Mouse (Mus musculus): ENCODE measurements around the gene Echs1. TPM values are rescaled to one million over a fixed set of nuclear protein-coding genes. Genes with fewer than 3 reads are reported as not detected.

The Echs1 gene
- polyA plus RNA-seq, 1 experiment = 5.5 TPM

DNA sequence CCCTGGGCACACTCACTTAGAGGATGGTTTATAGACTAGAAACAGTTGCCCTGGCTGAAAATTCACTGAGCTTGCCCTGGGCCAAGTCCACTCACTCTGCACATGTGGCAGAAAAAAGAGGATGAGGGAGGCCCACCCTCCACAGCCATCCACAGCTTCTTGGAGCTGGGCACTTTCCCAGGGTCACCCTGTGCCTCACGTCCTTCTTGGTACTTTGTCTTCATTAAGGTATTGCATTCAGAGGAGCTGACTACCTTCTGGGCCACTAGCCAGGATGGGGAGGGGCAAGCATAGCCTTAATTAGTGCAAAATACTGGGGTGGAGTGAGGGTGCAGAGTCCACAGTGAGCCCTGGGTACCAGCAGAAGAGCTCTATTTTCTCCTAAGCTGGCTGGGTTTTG, 20.7 kb downstream of the Echs1 start:
- no peak for TF ChIP-seq GATA1 (IDR thresholded peaks at IDR 0.05; ENCODE audit: borderline replicate concordance, low read length)
- TF ChIP-seq FLI1 (IDR thresholded peaks at IDR 0.05; ENCODE audit: low read length) = no peak
- Histone ChIP-seq H3K36me3 (replicated peaks; ENCODE audit: low read length) (peaks cover 7% of the 10 kb centered on the region), H3K4me1 (peaks cover 41% of the 10 kb centered on the region), H3K9me3 (peaks cover 7% of the 10 kb centered on the region), H3K4me3 (replicated peaks) (no peak overlapping the region), H3K27me3 (replicated peaks) (peaks cover 25% of the 10 kb centered on the region)

DNA sequence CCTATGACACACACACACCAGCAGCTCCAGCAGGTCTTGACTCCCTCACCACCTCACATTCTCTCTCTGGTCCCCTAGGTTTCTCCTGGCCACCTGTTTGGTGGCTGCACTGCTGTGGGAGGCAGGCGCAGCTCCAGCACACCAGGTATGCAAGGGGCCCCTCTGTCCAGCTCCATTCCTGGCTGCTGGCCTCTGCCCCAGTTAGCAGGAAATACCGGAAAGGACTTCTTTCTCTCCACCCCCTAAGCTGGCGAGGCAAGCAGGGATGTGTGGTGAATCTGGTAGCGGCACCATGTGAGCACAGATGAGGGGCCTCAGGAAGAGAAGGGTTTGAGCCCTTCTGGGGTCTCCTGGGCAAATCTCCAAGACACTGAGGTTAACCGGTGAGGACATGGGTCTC, 21.3 kb downstream of the Echs1 start:
- TF ChIP-seq GATA1 (IDR thresholded peaks at IDR 0.05; ENCODE audit: borderline replicate concordance, low read length) (no peak), FLI1 (IDR thresholded peaks at IDR 0.05; ENCODE audit: low read length) (no peak; the same call in 1 of the 2 replicates)
- Histone ChIP-seq H3K4me3 (replicated peaks) (no peak overlapping the region), H3K36me3 (replicated peaks; ENCODE audit: low read length) (peaks cover 7% of the 10 kb centered on the region), H3K27me3 (replicated peaks) (peaks cover 27% of the 10 kb centered on the region), H3K4me1 (peaks cover 41% of the 10 kb centered on the region), H3K9me3 (peaks cover 7% of the 10 kb centered on the region)

DNA sequence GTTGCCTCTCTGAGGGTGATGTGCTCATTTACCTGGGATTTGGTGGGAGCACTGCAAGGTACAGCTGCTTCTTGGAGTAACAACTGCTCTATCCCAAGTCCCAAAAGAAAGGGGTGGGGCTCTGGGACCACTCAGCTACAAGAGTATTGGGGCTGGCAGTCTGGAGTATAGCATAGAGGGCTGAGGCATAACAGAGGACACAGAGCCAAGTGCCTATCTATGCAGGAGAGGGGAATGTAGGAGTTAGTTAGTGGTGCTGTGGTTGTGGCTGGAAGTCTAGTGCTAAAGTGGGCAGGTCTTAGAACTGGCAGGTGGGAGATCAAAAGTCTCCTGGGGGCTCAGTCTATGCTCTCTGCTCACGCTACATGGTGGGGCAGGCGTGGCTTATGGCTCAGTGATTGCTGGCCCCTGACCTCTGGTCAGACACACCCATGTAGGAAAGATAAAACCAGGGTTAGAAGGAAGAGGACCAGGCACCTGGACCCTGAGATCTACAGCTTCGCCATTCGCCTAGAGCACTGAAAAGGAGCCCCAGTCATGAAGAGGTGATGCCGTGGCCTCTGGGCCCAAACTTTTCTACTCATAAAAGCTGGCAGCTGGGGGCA, 23.2 kb downstream of the Echs1 start, which contains the start of gene Prap1:
Prap1 (plus strand) TSS at position 472 of the 605 bp plus-strand sequence.
- TF ChIP-seq GATA1 (IDR thresholded peaks at IDR 0.05; ENCODE audit: borderline replicate concordance, low read length) (no peak), FLI1 (IDR thresholded peaks at IDR 0.05; ENCODE audit: low read length) (no peak)
- Histone ChIP-seq H3K4me3 (replicated peaks) (no peak within 1 kb of the TSS), H3K36me3 (replicated peaks; ENCODE audit: low read length) (no peaks in the 10 kb centered on the region), H3K9me3 (peaks cover 7% of the 10 kb centered on the region), H3K27me3 (replicated peaks) (peaks cover 30% of the 10 kb centered on the region), H3K4me1 (peaks cover 25% of the 10 kb centered on the region)

DNA sequence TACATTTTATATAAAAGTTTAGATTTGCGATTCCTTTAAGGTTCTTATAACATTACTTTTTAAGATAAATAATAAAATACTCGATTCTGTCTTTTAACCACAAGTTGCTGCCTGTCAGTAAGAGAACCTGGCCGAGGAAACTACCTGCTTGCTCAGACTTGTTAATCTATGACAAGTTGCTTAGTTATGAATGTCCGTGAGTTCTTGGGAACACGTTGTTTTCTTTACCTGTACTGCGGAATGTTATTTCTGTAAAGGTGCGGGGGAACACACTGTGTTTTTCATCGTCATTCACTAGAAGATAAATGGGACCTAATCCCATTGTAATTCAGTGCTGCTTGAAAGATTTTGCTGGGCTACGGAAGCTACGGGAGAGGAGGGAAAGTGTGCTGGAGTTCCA, 25.7 kb downstream of the Echs1 start:
- TF ChIP-seq GATA1 (IDR thresholded peaks at IDR 0.05; ENCODE audit: borderline replicate concordance, low read length) = no peak
- H3K36me3 ChIP-seq (replicated peaks; ENCODE audit: low read length) = no peaks in the 10 kb centered on the region
- H3K27me3 ChIP-seq (replicated peaks) = peaks cover 19% of the 10 kb centered on the region
- H3K4me3 ChIP-seq (replicated peaks) = no peak overlapping the region
- H3K4me1 ChIP-seq = peaks cover 7% of the 10 kb centered on the region; the same call in 1 of the 2 replicates
- H3K9me3 ChIP-seq = peaks cover 7% of the 10 kb centered on the region

DNA sequence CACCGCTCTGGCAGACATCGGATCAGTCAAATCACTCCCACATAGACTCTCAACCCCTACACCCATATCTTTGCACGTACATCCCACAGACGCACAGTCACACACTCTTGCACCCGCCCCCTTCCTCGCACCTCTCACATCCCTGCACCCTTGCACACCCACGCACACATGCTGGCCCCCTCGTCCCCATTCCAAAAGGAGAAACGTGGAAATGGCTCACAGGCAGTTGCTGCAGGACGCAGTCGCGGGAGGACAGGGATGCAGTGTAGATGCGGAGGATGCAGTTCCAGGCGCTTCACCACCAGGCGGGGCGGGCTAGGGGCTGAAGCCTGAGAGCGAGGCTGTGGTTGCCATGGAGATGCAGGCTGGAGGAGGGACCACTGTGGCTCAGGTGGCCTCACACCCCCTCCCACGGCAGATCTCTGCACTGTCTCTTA, 34.0 kb downstream of the Echs1 start, which contains the start of gene Caly:
Caly (minus strand) TSS at position 307 of the 437 bp plus-strand sequence.
- Histone ChIP-seq H3K4me3 (replicated peaks) (peak within 1 kb of the TSS; percentile 7), H3K9me3 (no peaks in the 10 kb centered on the region), H3K27me3 (replicated peaks) (peaks cover 47% of the 10 kb centered on the region), H3K4me1 (peaks cover 35% of the 10 kb centered on the region), H3K36me3 (replicated peaks; ENCODE audit: low read length) (no peaks in the 10 kb centered on the region)
- no peak for TF ChIP-seq FLI1 (IDR thresholded peaks at IDR 0.05; ENCODE audit: low read length)
- TF ChIP-seq GATA1 (IDR thresholded peaks at IDR 0.05; ENCODE audit: borderline replicate concordance, low read length) = no peak

DNA sequence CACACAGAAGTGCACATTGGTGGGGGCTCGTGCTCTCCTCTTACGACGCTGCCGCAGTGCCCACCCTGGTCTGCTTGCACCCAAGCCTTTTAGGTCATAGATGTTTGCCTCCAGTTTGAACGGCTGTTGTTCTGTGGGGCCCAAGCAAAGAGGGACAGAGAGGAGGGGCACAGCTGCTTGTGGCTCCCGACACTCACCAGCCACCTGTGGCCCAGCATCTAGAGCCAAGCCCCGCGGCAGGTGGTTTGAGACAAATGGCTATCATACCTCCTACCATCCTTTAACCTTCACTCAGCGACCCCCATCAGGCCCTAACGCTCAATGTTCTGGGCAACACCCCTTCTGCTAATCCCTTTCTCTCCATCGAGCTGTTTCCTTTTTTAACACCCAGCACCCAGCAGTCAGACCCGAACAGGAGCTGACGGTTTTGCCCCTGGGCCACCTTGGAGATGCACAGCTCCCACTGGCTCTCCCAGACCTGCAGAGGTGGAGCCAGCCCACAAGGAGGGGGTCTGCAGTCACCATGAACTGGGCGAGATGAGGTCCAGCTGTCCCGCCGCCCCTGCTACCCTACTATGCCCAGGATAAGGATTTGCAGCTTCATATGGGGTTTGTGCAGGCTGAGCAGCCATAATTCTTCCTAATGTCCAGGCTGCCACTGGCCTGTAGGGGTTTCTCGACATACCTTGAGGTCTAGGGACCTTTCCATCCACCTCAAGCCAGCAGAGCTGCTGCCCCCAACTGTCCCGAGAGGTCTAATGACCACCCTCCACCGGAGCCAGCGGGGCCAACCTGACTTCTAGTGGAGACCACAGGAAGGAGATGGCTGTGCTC, 34.7 kb downstream of the Echs1 start:
- Histone ChIP-seq H3K36me3 (replicated peaks; ENCODE audit: low read length) (no peaks in the 10 kb centered on the region), H3K4me3 (replicated peaks) (no peak overlapping the region), H3K27me3 (replicated peaks) (peaks cover 47% of the 10 kb centered on the region), H3K9me3 (no peaks in the 10 kb centered on the region), H3K4me1 (peaks cover 35% of the 10 kb centered on the region)
- TF ChIP-seq FLI1 (IDR thresholded peaks at IDR 0.05; ENCODE audit: low read length) (no peak), GATA1 (IDR thresholded peaks at IDR 0.05; ENCODE audit: borderline replicate concordance, low read length) (no peak)

DNA sequence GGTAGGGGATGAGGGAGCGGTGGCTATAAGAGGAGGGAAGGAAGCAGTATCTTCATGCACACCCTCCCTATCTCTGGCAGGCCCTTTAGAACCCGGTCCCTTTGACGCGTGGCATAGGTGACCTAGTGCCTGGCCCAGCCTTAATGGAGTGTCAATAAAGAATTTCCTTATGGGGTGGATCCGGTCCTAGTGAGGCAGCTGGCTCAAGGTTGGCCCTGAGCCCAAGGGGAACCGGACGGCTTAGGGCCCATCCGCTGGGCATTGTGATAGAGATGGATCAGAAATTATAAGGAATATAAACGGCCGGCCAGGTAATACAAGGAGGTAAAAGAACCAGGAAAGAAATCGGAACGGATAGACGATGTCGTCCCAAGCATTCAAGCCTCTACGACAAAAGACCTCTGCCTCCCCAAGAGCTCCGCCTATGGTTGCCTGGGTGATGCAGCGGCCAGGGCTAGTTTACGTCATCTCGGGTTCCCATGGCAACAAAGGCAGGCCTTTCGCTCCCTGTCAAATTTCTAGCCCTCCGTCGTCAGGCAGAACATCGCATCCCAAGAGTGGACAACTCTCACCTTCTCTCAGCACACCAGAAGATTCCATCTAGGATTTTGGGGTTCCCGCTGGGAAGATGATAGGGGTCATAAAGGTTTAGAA, 35.6 kb downstream of the Echs1 start:
- peak overlapping the region; percentile 40 for H3K4me3 ChIP-seq (replicated peaks)
- peaks cover 51% of the 10 kb centered on the region for H3K27me3 ChIP-seq (replicated peaks)
- H3K36me3 ChIP-seq (replicated peaks; ENCODE audit: low read length) = no peaks in the 10 kb centered on the region
- 0 out of 2 replicates have a peak, but pooled peaks cover 4% of the 10 kb centered on the region for H3K9me3 ChIP-seq
- no peak for TF ChIP-seq GATA1 (IDR thresholded peaks at IDR 0.05; ENCODE audit: borderline replicate concordance, low read length)
- no peak for TF ChIP-seq FLI1 (IDR thresholded peaks at IDR 0.05; ENCODE audit: low read length)
- peaks cover 35% of the 10 kb centered on the region for H3K4me1 ChIP-seq

DNA sequence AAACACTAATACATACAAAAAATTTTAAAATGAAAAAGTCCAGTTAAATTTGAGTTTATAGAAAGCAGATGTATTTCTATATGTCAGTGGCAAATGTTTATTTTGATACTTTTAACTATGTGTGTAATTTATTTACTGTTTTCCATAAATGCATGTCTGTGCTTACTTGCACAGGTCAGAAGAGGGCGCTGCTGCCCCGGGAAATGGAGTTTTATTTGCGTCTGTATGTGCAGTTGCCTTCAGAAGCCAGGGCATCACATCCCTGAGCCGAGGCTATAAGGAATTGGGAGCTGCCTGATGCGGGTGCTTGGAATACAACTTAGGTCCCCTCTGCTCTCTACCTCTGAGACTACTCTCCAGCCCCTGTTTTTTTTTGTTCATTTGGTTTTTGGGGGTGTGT, 37.6 kb downstream of the Echs1 start:
- H3K4me3 ChIP-seq (replicated peaks) = no peak overlapping the region
- H3K4me1 ChIP-seq = peaks cover 35% of the 10 kb centered on the region
- TF ChIP-seq GATA1 (IDR thresholded peaks at IDR 0.05; ENCODE audit: borderline replicate concordance, low read length) (no peak), FLI1 (IDR thresholded peaks at IDR 0.05; ENCODE audit: low read length) (no peak)
- H3K9me3 ChIP-seq = 0 out of 2 replicates have a peak, but pooled peaks cover 4% of the 10 kb centered on the region
- H3K27me3 ChIP-seq (replicated peaks) = peaks cover 53% of the 10 kb centered on the region
- no peaks in the 10 kb centered on the region for H3K36me3 ChIP-seq (replicated peaks; ENCODE audit: low read length)

DNA sequence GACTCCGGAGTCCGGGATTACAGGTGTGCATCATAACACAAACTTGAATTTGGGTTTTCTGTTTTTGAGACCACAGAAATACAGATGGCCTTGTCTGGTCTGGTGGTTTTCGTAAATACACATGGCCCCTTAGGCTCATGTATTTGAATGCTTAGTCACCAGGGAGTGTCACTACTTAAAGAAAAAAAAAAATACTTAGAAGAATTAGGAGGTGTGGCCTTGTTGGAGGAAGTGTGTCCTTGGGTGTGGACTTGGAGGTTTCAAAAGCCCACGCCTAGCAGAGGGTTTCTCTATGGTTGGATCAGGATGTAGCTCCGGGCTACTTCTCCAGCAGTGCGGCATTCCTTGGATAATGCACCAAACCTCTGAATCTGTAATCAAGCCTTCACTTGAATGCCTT, 38.6 kb downstream of the Echs1 start:
- Histone ChIP-seq H3K27me3 (replicated peaks) (peaks cover 58% of the 10 kb centered on the region), H3K9me3 (0 out of 2 replicates have a peak, but pooled peaks cover 4% of the 10 kb centered on the region), H3K4me1 (peaks cover 32% of the 10 kb centered on the region), H3K4me3 (replicated peaks) (no peak overlapping the region), H3K36me3 (replicated peaks; ENCODE audit: low read length) (no peaks in the 10 kb centered on the region)
- TF ChIP-seq GATA1 (IDR thresholded peaks at IDR 0.05; ENCODE audit: borderline replicate concordance, low read length) (no peak), FLI1 (IDR thresholded peaks at IDR 0.05; ENCODE audit: low read length) (no peak)

All from megakaryocyte, embryonic 14.5 days (primary cell).